Mouse (Mus musculus) megakaryocyte-erythroid progenitor cell, adult 5-6 weeks (primary cell): ENCODE data around the gene Azin2. TPM values are rescaled to one million over a fixed set of nuclear protein-coding genes. Genes with fewer than 3 reads are reported as not detected.

ENCODE experiments used
- ATAC-seq: replicated peaks from 2 replicates; pipeline ENCODE4 v1.8.0; 2016; ENCODE audit warnings: mild to moderate bottlenecking, inconsistent platforms; ENCODE audit not compliant: severe bottlenecking, poor library complexity, low FRiP score, low TSS enrichment
- total RNA-seq, 2 experiments: library from RNA; stranded (forward) in 1 of 2; stranded (reverse) in 1 of 2; fragments of 200-1000, 215-1000 nt in 1 of 2; fragments of >200 nt in 1 of 2; fragmentation: Nextera tagmentation in 1 of 2; gene quantifications; 2 replicates each; pipeline ENCODE4 v1.2.3; 2014 to 2017

Gene Azin2
- total RNA-seq, 2 experiments from 2014 or later = not detected

- ATAC-seq = peak; percentile 55; the same call in 1 of the 2 replicates
Observed at GRCm38 (mm10) chr4:128948137-128948674, 14.0 kb downstream of the Azin2 start.

GRCm38 (mm10) chr4:128947326-128947933 is 14.8 kb downstream of the Azin2 start:
- peak; percentile 67 for ATAC-seq

GRCm38 (mm10) chr4:128946736-128947135 is 15.5 kb downstream of the Azin2 start:
- no peak for ATAC-seq

GRCm38 (mm10) chr4:128942346-128942745 is 19.9 kb downstream of the Azin2 start:
- ATAC-seq = no peak

- no peak for ATAC-seq
Observed at GRCm38 (mm10) chr4:128935595-128935994, 26.6 kb downstream of the Azin2 start.

GRCm38 (mm10) chr4:128932783-128933182 is 29.5 kb downstream of the Azin2 start:
- no peak for ATAC-seq

- ATAC-seq = peak; percentile 85
Observed at GRCm38 (mm10) chr4:128924841-128925606, 37.2 kb downstream of the Azin2 start.

GRCm38 (mm10) chr4:128923603-128924002 is 38.6 kb downstream of the Azin2 start:
- ATAC-seq = no peak

- ATAC-seq = no peak
Observed at GRCm38 (mm10) chr4:128919106-128919505, 43.1 kb downstream of the Azin2 start.

GRCm38 (mm10) chr4:128918187-128918586 is 44.1 kb downstream of the Azin2 start:
- no peak for ATAC-seq

GRCm38 (mm10) chr4:128917756-128918155 is 44.5 kb downstream of the Azin2 start:
- ATAC-seq = no peak

- no peak for ATAC-seq
Observed at GRCm38 (mm10) chr4:128917119-128917518, 45.1 kb downstream of the Azin2 start.

- 0 out of 2 replicates have a peak, but pooled peaks have one; percentile 20 for ATAC-seq
Observed at GRCm38 (mm10) chr4:128913794-128914193, 48.4 kb downstream of the Azin2 start.

- ATAC-seq = no peak
Observed at GRCm38 (mm10) chr4:128912085-128912484, 50.2 kb downstream of the Azin2 start.

GRCm38 (mm10) chr4:128910276-128911063 is 51.8 kb downstream of the Azin2 start:
- ATAC-seq = no peak

- ATAC-seq = no peak
Observed at GRCm38 (mm10) chr4:128909378-128909831, 52.8 kb downstream of the Azin2 start.

- peak; percentile 60 for ATAC-seq
Observed at GRCm38 (mm10) chr4:128908586-128909377, 53.5 kb downstream of the Azin2 start.

GRCm38 (mm10) chr4:128907238-128907968 is 54.8 kb downstream of the Azin2 start:
- ATAC-seq = no peak
